9 mouse cellular contexts compared by ENCODE assay signal in genomic region chr10:102491792-102492191, GRCm38 (mm10). TPM values are rescaled to one million over a fixed set of nuclear protein-coding genes. Genes with fewer than 3 reads are reported as not detected.
DNase-seq lines count a peak whose midpoint lies in the region; ATAC-seq lines count a peak whose summit lies in the region.
"Had no signal": no experiment of that assay in that cellular context is flagged by ENCODE, and none has a peak within 500 bp of the region (broad histone marks: within the 10 kb centered on the region; RNA-seq: fewer than 3 reads in every experiment).

No protein-coding gene starts in this region.

- peak; percentile 15 to 27 for DNase-seq in adrenal gland, adult 18-20 months (ENCODE audit: low spot score in 2 of 2)
- DNase-seq in adrenal gland, postnatal 4 days (ENCODE audit: low spot score in 2 of 2) = no peak
- peak; percentile 24 for DNase-seq in ovary, postnatal 14 days (ENCODE audit: low spot score)
- no peak for DNase-seq in ovary, adult 18-20 months (ENCODE audit: low spot score)
- DNase-seq in embryonic facial prominence, embryonic 10.5 days (ENCODE audit: low spot score) = peak; percentile 51
- peak; percentile 41 for DNase-seq in layer of hippocampus, adult 9-10 months (ENCODE audit: low spot score)

- no peak overlapping the region for H3K27ac ChIP-seq in embryonic facial prominence, embryonic 10.5 days (replicated peaks)
- H3K27ac ChIP-seq: macrophage had no signal

- H3K4me1 ChIP-seq in embryonic facial prominence, embryonic 10.5 days = no peaks in the 10 kb centered on the region

- no peak overlapping the region for H3K4me3 ChIP-seq in embryonic facial prominence, embryonic 10.5 days

- 14% methylated on average over 3 of the region's 3 CpGs for WGBS in embryonic facial prominence, embryonic 10.5 days

- no peaks in the 10 kb centered on the region for H3K9me3 ChIP-seq in embryonic facial prominence, embryonic 10.5 days

- no peaks in the 10 kb centered on the region; the same call in 1 of the 2 replicates for H3K27me3 ChIP-seq in embryonic facial prominence, embryonic 10.5 days (replicated peaks; ENCODE audit: low read depth, poor library complexity, severe bottlenecking)

- no peaks in the 10 kb centered on the region for H3K36me3 ChIP-seq in embryonic facial prominence, embryonic 10.5 days (replicated peaks)

- peak; percentile 71; the same call in 1 of the 2 replicates for ATAC-seq in megakaryocyte-erythroid progenitor cell, adult 5-6 weeks (replicated peaks; ENCODE audit: low FRiP score, low TSS enrichment, poor library complexity, severe bottlenecking)
- no peak for ATAC-seq in monocyte, adult 5-6 weeks (replicated peaks; ENCODE audit: insufficient number of reproducible peaks, low FRiP score, low TSS enrichment, poor library complexity, severe bottlenecking)

RNA-seq across cellular contexts. Expression of gene Nts, which starts 1.5 kb away (rescaled TPM):
- not detected for total RNA-seq in adrenal gland, adult 18-20 months (2021)
- under 1 TPM; 0.31 to 0.48 TPM for total RNA-seq in adrenal gland, postnatal 4 days (2021)
- polyA plus RNA-seq in embryonic facial prominence, embryonic 10.5 days (2016; fragmentation: Nextera tagmentation; extraction: Ambion mirVana) = 0.31 TPM in 2 replicates
- not detected in 2 replicates for total RNA-seq in megakaryocyte-erythroid progenitor cell, adult 5-6 weeks (2014; fragmentation: Nextera tagmentation)
- total RNA-seq in megakaryocyte-erythroid progenitor cell, adult 5-6 weeks (2017) = not detected in 2 replicates
- total RNA-seq in monocyte, adult 5-6 weeks (2017) = not detected in 3 replicates
- polyA plus RNA-seq: macrophage had no signal

RNA-seq across cellular contexts. Expression of gene Rassf9, which starts 20.2 kb away (rescaled TPM):
- 1 to 10 TPM; 4.0 to 4.5 TPM for total RNA-seq in adrenal gland, adult 18-20 months (2021)
- total RNA-seq in adrenal gland, postnatal 4 days (2021) = 10 to 100 TPM in 1 of 2 experiments, 1 to 10 TPM in 1; 8.0 to 10.5 TPM
- polyA plus RNA-seq in embryonic facial prominence, embryonic 10.5 days (2016; fragmentation: Nextera tagmentation; extraction: Ambion mirVana) = 1.9 and 2.3 TPM in 2 replicates
- not detected in 2 replicates for total RNA-seq in megakaryocyte-erythroid progenitor cell, adult 5-6 weeks (2014; fragmentation: Nextera tagmentation)
- not detected in 2 replicates for total RNA-seq in megakaryocyte-erythroid progenitor cell, adult 5-6 weeks (2017)
- not detected in 3 replicates for total RNA-seq in monocyte, adult 5-6 weeks (2017)
- polyA plus RNA-seq: macrophage had no signal

Comparison
In these comparisons a context has a peak if more than half of its experiments do, and no peak if none do; other contexts are left out.
1. DNase-seq: peak in adrenal gland, adult 18-20 months (2 of 2), ovary, postnatal 14 days (single experiment), embryonic facial prominence, embryonic 10.5 days (single experiment) and layer of hippocampus, adult 9-10 months (single experiment); none in adrenal gland, postnatal 4 days (0 of 2) and ovary, adult 18-20 months (single experiment).